Mouse (Mus musculus) small intestine, adult 2 months (tissue): ENCODE measurements around the gene Hp.

Source experiments
- CTCF ChIP-seq: fragments of 200-500 bp; IDR thresholded peaks from 2 replicates; pipeline ENCODE4 v1.5.1; 2012; ENCODE audit warnings: low read depth, mild to moderate bottlenecking, control low read depth, inconsistent platforms, low read length, moderate library complexity, mixed read lengths; ENCODE audit not compliant: insufficient replicate concordance, insufficient read length; ENCODE audit errors: extremely low read depth
- POLR2A ChIP-seq: fragments of 200-500 bp; IDR thresholded peaks from 2 replicates; pipeline ENCODE4 v1.6.1; 2012; ENCODE audit warnings: low read depth, mild to moderate bottlenecking, control low read depth, inconsistent platforms, low read length, moderate library complexity

- TF ChIP-seq CTCF: peak; percentile 85; the same call in 1 of the 2 replicates
- no peak for TF ChIP-seq POLR2A
Measured at GRCm38 (mm10) chr8:109595854-109596253, 16.9 kb upstream of the Hp start.
